Mouse (Mus musculus): ENCODE results near the gene Irx3.

GRCm38 (mm10) chr8:91822746-91823145 is 20.9 kb upstream of the Irx3 start:
- no peak for TF ChIP-seq POLR2A (IDR thresholded peaks at IDR 0.05; ENCODE audit: insufficient read depth, low read depth, low read length)
- TF ChIP-seq CTCF (IDR thresholded peaks at IDR 0.05; ENCODE audit: insufficient read depth, low read depth, low read length): no peak
